Comparison of ENCODE assay signal across 18 mouse cellular contexts in the genomic region with DNA sequence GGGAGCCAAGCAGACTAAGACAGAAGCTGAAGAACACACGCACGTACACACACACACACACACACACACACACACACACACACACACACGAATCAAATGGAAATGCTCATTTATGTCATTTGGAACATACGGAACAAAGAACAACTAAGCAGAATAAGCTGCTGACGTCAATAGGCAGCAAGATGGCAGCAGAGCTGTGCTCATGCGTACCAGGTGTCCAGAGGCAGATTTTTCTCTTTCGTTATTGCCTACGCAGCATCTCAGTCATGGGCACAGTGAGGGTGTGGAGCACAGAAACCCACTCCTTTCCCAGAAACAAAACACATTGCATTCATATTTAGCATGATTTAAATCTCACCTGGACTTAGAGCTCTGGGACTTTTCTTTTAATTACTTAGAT. TPM values are rescaled to one million over a fixed set of nuclear protein-coding genes. Genes with fewer than 3 reads are reported as not detected.
A peak's percentile ranks its signal among the peaks of the same experiment; 100 is the strongest.
DNase-seq lines count a peak whose midpoint lies in the region; ATAC-seq and TF ChIP-seq lines count a peak whose summit lies in the region.
"Had no signal": no experiment of that assay in that cellular context is flagged by ENCODE, and none has a peak within 500 bp of the region (broad histone marks: within the 10 kb centered on the region; RNA-seq: fewer than 3 reads in every experiment).

No protein-coding gene starts in this region.

- H3K27ac ChIP-seq in kidney, postnatal 0 days, result no peak overlapping the region
- no peak overlapping the region for H3K27ac ChIP-seq in lung, postnatal 0 days (ENCODE audit: low read length)
- H3K27ac ChIP-seq: hindbrain, embryonic 14.5 days; intestine, embryonic 15.5 days; liver, embryonic 14.5 days; neural tube, embryonic 13.5 days had no signal

- no peak overlapping the region for H3K4me3 ChIP-seq in kidney, postnatal 0 days (replicated peaks; ENCODE audit: low read depth, low read length)
- H3K4me3 ChIP-seq in lung, postnatal 0 days (ENCODE audit: low read depth, low read length), result no peak overlapping the region
- H3K4me3 ChIP-seq: intestine, embryonic 15.5 days; neural tube, embryonic 13.5 days had no signal

- no peak for DNase-seq in frontal cortex, adult 2 months (ENCODE audit: extremely low spot score in 1 of 2, low spot score in 1 of 2)
- no peak for DNase-seq in kidney, postnatal 0 days (ENCODE audit: low spot score)
- no peak for DNase-seq in kidney, postnatal 36 days
- no peak for DNase-seq in lung, postnatal 0 days (ENCODE audit: low spot score)
- no peak for DNase-seq in lung, adult 18-20 months
- peak; percentile 32 for DNase-seq in brain, embryonic 14.5 days (ENCODE audit: low read depth)
- no peak for DNase-seq in embryo, embryonic 9.5 days (ENCODE audit: extremely low spot score)
- DNase-seq: B cell, adult 2 months; cerebellum, adult 8-10 months; kidney, postnatal 10 days; lung, postnatal 4 days; thymus, postnatal 25 days had no signal

- H3K4me2 ChIP-seq in kidney, postnatal 0 days (ENCODE audit: low read length), result no peak overlapping the region
- no peak overlapping the region for H3K4me2 ChIP-seq in lung, postnatal 0 days (replicated peaks; ENCODE audit: low read depth, low read length)
- H3K4me2 ChIP-seq: heart, embryonic 11.5 days; hindbrain, embryonic 14.5 days; intestine, embryonic 15.5 days; neural tube, embryonic 13.5 days had no signal

- ATAC-seq in frontal cortex, adult (ENCODE audit: low TSS enrichment), result peak; percentile 66
- ATAC-seq in kidney, postnatal 0 days (replicated peaks; ENCODE audit: low FRiP score, low read depth), result no peak
- ATAC-seq in lung, postnatal 0 days, result no peak
- ATAC-seq: intestine, embryonic 15.5 days had no signal

- peaks cover 4% of the 10 kb centered on the region; the same call in 1 of the 2 replicates for H3K4me1 ChIP-seq in kidney, postnatal 0 days (replicated peaks; ENCODE audit: insufficient read depth, low read length)
- no peaks in the 10 kb centered on the region for H3K4me1 ChIP-seq in lung, postnatal 0 days (ENCODE audit: insufficient read depth, low read depth, low read length)
- H3K4me1 ChIP-seq: intestine, embryonic 15.5 days; neural tube, embryonic 13.5 days had no signal

- no peaks in the 10 kb centered on the region for H3K9me3 ChIP-seq in kidney, postnatal 0 days (replicated peaks; ENCODE audit: low read length)
- H3K9me3 ChIP-seq in lung, postnatal 0 days (ENCODE audit: low read length), result no peaks in the 10 kb centered on the region
- H3K9me3 ChIP-seq: intestine, embryonic 15.5 days; neural tube, embryonic 13.5 days had no signal

- no peak for TF ChIP-seq EP300 in lung, postnatal 0 days (IDR thresholded peaks at IDR 0.05)

- TF ChIP-seq POLR2A in brain, embryonic 14.5 days (IDR thresholded peaks at IDR 0.05; ENCODE audit: borderline replicate concordance, extremely low read depth, insufficient read depth, insufficient read length, poor library complexity, severe bottlenecking), result no peak

- H3K9ac ChIP-seq in kidney, postnatal 0 days (ENCODE audit: low read depth, low read length), result no peak overlapping the region
- H3K9ac ChIP-seq in lung, postnatal 0 days (replicated peaks; ENCODE audit: low read depth), result no peak overlapping the region
- H3K9ac ChIP-seq: hindbrain, embryonic 14.5 days; intestine, embryonic 15.5 days; liver, embryonic 14.5 days; neural tube, embryonic 13.5 days had no signal

- no peaks in the 10 kb centered on the region for H3K36me3 ChIP-seq in kidney, postnatal 0 days (ENCODE audit: insufficient read depth, low read length)
- 0 out of 2 replicates have a peak, but pooled peaks cover 4% of the 10 kb centered on the region for H3K36me3 ChIP-seq in lung, postnatal 0 days (ENCODE audit: insufficient read depth, low read length)
- H3K36me3 ChIP-seq: intestine, embryonic 15.5 days; neural tube, embryonic 13.5 days had no signal

- peak; percentile 22; the same call in 1 of the 2 replicates for TF ChIP-seq CTCF in kidney, postnatal 0 days (IDR thresholded peaks at IDR 0.05; ENCODE audit: low read depth)
- TF ChIP-seq CTCF in lung, postnatal 0 days (IDR thresholded peaks at IDR 0.05), result peak; percentile 16; the same call in 1 of the 2 replicates
- peak; percentile 22; the same call in 1 of the 2 replicates for TF ChIP-seq CTCF in brain, embryonic 14.5 days (IDR thresholded peaks at IDR 0.05; ENCODE audit: borderline replicate concordance, extremely low read depth, insufficient read depth, insufficient read length)

- H3K27me3 ChIP-seq in kidney, postnatal 0 days (ENCODE audit: insufficient read depth, low read length), result no peaks in the 10 kb centered on the region
- no peaks in the 10 kb centered on the region for H3K27me3 ChIP-seq in lung, postnatal 0 days (replicated peaks; ENCODE audit: insufficient read depth, low read length)
- H3K27me3 ChIP-seq: intestine, embryonic 15.5 days; neural tube, embryonic 13.5 days had no signal

- 89% methylated on average over 8 of the region's 8 CpGs for WGBS in kidney, postnatal 0 days
- WGBS in lung, postnatal 0 days, result 89% methylated on average over 7 of the region's 8 CpGs

RNA-seq across cellular contexts. Expression of a gene that starts 39.2 kb away (rescaled TPM):
- polyA plus RNA-seq in frontal cortex, adult 2 months (2012; rRNA removed), result 6.9 and 7.9 TPM in 2 replicates
- 13.5 and 15.9 TPM in 2 replicates for polyA plus RNA-seq in kidney, postnatal 0 days (2015; fragmentation: Nextera tagmentation; extraction: Ambion mirVana)
- polyA plus RNA-seq in lung, postnatal 0 days (2015; fragmentation: Nextera tagmentation; extraction: Ambion mirVana), result 21.4 and 23.5 TPM in 2 replicates
- 3.8 and 4.8 TPM in 2 replicates for polyA plus RNA-seq in brain, embryonic 14.5 days (2012; rRNA removed)
